Mouse (Mus musculus): ENCODE measurements at regions not wholly inside any gene's neighbourhood (a gene's known extent, or its start where the extent isn't known, plus 50 kb on each side); places are given as distances from the start of the nearest gene placed in this dataset.
"Not testable (repeated sequence)": the region's sequence is repeated elsewhere in the genome, so short reads cannot be mapped to it uniquely, and the experiment has no call there.

DNA sequence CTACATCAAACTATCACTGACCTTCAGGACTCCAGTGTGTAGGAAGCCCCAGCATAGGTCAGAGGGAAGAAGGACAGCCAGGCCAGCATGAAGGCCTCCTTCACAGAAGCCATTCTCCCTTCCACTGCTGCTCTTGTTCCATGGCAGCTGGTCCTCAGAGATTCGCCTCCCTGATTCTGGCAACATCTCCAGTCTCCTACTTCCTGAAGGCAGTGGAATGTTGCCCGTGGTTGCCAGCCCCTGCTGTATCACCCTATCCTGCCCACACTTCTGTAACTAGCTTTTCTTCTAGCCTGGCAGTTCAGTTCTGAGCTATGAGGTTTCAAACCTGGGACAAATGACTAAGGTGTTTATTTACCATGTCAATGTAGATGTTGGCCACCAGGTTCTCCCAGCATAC is 234.2 kb downstream of the Unc5cl start:
- H3K4me2 ChIP-seq (ENCODE audit: low read length), result no peak overlapping the region
- no peak overlapping the region for H3K9ac ChIP-seq (ENCODE audit: low read depth, low read length)
- H3K36me3 ChIP-seq (ENCODE audit: control insufficient read depth, insufficient read depth, low read length), result no peaks in the 10 kb centered on the region
- no peaks in the 10 kb centered on the region for H3K4me1 ChIP-seq (ENCODE audit: control insufficient read depth, insufficient read depth, low read depth, low read length)
- H3K27me3 ChIP-seq (replicated peaks; ENCODE audit: control insufficient read depth, insufficient read depth, low read length), result no peaks in the 10 kb centered on the region
- 86% methylated on average over 2 of the region's 2 CpGs for WGBS
- no peak overlapping the region for H3K27ac ChIP-seq (ENCODE audit: low read depth, low read length)
- H3K9me3 ChIP-seq (ENCODE audit: control insufficient read depth, low read length), result no peaks in the 10 kb centered on the region
- no peak overlapping the region for H3K4me3 ChIP-seq (ENCODE audit: low read length)
- ATAC-seq, result no peak

DNA sequence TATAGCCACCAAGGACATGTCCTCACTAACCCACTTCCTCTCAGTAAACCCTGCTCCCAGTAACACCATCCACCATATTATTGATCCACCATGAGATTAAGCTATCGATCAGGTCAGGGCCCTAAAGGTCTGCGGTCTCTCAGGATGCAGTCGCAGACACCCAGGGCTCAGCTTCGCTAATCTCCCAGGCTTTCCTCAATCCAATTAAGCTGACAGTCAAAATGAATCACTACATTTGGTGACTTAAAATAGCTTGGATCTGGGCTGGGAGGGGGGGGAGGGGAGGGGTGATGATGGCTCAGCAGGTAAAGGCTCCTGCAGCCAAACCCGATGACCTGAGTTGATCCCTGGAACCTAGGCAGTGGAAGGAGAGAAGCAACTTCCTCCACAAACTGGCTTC is 233.7 kb upstream of the Lrfn2 start:
- Histone ChIP-seq H3K4me1 (ENCODE audit: control insufficient read depth, insufficient read depth, low read depth, low read length) (no peaks in the 10 kb centered on the region), H3K4me2 (ENCODE audit: low read length) (no peak overlapping the region), H3K4me3 (ENCODE audit: low read length) (no peak overlapping the region), H3K27ac (ENCODE audit: low read depth, low read length) (no peak overlapping the region), H3K27me3 (replicated peaks; ENCODE audit: control insufficient read depth, insufficient read depth, low read length) (no peaks in the 10 kb centered on the region), H3K9ac (ENCODE audit: low read depth, low read length) (no peak overlapping the region), H3K36me3 (ENCODE audit: control insufficient read depth, insufficient read depth, low read length) (no peaks in the 10 kb centered on the region), H3K9me3 (ENCODE audit: control insufficient read depth, low read length) (peaks cover 14% of the 10 kb centered on the region)
- ATAC-seq, result no peak
- 85% methylated on average over 5 of the region's 5 CpGs for WGBS

DNA sequence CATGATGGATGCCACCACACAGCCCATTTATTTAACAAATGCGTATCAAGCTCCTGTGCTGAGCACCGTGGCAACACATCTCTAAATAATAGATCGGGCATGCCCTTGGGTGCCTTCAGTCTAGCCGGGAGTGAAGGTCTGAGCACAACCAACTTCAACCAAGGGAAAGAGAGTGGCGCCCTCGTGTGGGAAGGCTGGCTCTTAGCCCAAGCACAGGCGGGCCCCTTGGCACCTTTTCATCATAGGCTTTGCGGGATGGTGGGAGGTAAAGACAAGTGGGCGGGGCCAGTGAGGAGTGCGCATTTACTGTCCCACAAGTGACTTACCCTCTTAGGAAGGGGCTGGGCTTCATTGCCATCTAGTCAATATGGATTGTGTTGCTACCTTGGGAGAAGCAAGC is 231.6 kb upstream of the Lrfn2 start:
- WGBS, result 29% methylated on average over 10 of the region's 10 CpGs
- Histone ChIP-seq H3K27me3 (replicated peaks; ENCODE audit: control insufficient read depth, insufficient read depth, low read length) (no peaks in the 10 kb centered on the region), H3K4me3 (ENCODE audit: low read length) (no peak overlapping the region), H3K4me1 (ENCODE audit: control insufficient read depth, insufficient read depth, low read depth, low read length) (no peaks in the 10 kb centered on the region), H3K9ac (ENCODE audit: low read depth, low read length) (no peak overlapping the region), H3K36me3 (ENCODE audit: control insufficient read depth, insufficient read depth, low read length) (no peaks in the 10 kb centered on the region), H3K27ac (ENCODE audit: low read depth, low read length) (no peak overlapping the region), H3K9me3 (ENCODE audit: control insufficient read depth, low read length) (peaks cover 14% of the 10 kb centered on the region), H3K4me2 (ENCODE audit: low read length) (no peak overlapping the region)
- ATAC-seq, result no peak

DNA sequence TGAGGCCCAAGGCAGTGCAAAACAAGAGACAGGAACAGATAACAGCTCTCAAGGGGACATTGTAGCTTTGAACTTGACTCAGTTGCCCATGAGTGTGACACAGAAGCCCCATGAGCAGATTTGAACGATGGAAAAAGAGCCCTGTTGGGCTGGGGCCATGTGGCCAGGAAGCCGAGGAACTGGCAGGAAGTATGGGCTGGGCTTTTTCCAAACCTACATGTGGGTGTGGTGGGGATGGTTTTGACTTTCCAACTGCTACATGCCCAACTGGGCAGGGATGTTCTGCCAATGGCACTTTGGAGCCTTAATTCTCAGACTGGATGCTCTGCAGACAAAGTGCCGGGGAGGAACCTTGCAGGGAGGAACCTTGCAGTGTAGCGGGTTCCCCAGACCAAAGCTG is 211.7 kb upstream of the Lrfn2 start:
- Histone ChIP-seq H3K9me3 (ENCODE audit: control insufficient read depth, low read length) (no peaks in the 10 kb centered on the region), H3K4me3 (ENCODE audit: low read length) (no peak overlapping the region), H3K9ac (ENCODE audit: low read depth, low read length) (no peak overlapping the region), H3K4me2 (ENCODE audit: low read length) (no peak overlapping the region), H3K27ac (ENCODE audit: low read depth, low read length) (no peak overlapping the region), H3K36me3 (ENCODE audit: control insufficient read depth, insufficient read depth, low read length) (no peaks in the 10 kb centered on the region), H3K27me3 (replicated peaks; ENCODE audit: control insufficient read depth, insufficient read depth, low read length) (no peaks in the 10 kb centered on the region), H3K4me1 (ENCODE audit: control insufficient read depth, insufficient read depth, low read depth, low read length) (no peaks in the 10 kb centered on the region; the same call in 1 of the 2 replicates)
- no peak for ATAC-seq
- 86% methylated on average over 4 of the region's 4 CpGs for WGBS

DNA sequence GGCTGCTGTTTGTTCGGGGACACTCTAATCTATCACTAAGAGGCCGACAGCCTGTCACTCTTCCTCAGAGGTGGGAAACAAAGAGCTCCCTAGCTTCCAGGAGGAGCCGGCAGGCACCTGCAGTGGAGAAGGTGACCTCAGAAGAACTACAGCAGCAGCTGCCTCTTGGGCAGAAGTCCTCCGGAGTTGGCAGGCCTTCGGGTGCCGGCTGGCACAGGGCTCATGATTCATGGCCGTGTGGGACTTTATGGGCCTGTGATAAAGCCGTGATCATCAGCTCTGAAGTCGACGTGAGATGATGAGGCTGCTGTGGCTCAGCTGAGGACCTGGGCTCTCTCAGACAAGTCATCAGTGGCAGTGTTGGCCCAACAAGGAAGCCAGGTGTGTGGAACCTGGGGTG is 208.9 kb upstream of the Lrfn2 start:
- no peaks in the 10 kb centered on the region for H3K9me3 ChIP-seq (ENCODE audit: control insufficient read depth, low read length)
- 86% methylated on average over 10 of the region's 10 CpGs for WGBS
- no peak overlapping the region for H3K4me2 ChIP-seq (ENCODE audit: low read length)
- no peak overlapping the region for H3K9ac ChIP-seq (ENCODE audit: low read depth, low read length)
- H3K4me1 ChIP-seq (ENCODE audit: control insufficient read depth, insufficient read depth, low read depth, low read length), result no peaks in the 10 kb centered on the region; the same call in 1 of the 2 replicates
- H3K27ac ChIP-seq (ENCODE audit: low read depth, low read length), result no peak overlapping the region
- no peaks in the 10 kb centered on the region for H3K36me3 ChIP-seq (ENCODE audit: control insufficient read depth, insufficient read depth, low read length)
- no peak overlapping the region for H3K4me3 ChIP-seq (ENCODE audit: low read length)
- ATAC-seq, result no peak
- no peaks in the 10 kb centered on the region for H3K27me3 ChIP-seq (replicated peaks; ENCODE audit: control insufficient read depth, insufficient read depth, low read length)

DNA sequence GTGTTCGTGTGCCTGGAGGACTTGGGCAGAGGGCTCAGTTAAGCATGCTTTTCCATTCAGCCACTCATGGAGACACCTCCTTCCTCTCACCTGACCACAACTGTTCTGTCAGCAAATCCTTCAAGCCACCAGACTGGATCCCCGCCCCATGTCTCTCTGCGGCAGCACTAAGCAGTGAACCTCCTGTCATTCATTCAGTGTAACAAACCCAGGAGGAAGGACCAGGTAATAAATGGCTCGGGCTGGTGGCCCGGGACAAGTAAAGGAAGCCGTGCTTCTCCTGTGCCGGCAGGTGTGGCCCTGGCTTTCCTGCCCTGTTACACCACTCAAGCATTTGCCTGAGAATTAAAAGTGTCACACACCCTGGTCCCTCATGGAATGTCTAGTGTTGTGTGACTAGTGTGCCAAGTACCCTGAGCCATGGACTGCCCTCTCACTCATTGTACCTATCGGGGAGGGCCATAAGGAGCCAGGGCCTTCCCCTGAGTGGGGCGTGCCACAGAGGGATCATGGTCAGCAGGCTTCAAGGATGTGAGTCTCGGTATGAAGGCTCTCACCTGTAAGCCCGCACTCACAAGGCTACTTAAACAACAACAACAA is 207.6 kb upstream of the Lrfn2 start:
- 93% methylated on average over 11 of the region's 11 CpGs for WGBS
- Histone ChIP-seq H3K9ac (ENCODE audit: low read depth, low read length) (no peak overlapping the region), H3K4me1 (ENCODE audit: control insufficient read depth, insufficient read depth, low read depth, low read length) (no peaks in the 10 kb centered on the region; the same call in 1 of the 2 replicates), H3K9me3 (ENCODE audit: control insufficient read depth, low read length) (no peaks in the 10 kb centered on the region), H3K27ac (ENCODE audit: low read depth, low read length) (no peak overlapping the region), H3K36me3 (ENCODE audit: control insufficient read depth, insufficient read depth, low read length) (no peaks in the 10 kb centered on the region), H3K27me3 (replicated peaks; ENCODE audit: control insufficient read depth, insufficient read depth, low read length) (no peaks in the 10 kb centered on the region), H3K4me3 (ENCODE audit: low read length) (no peak overlapping the region), H3K4me2 (ENCODE audit: low read length) (no peak overlapping the region)
- no peak for ATAC-seq

DNA sequence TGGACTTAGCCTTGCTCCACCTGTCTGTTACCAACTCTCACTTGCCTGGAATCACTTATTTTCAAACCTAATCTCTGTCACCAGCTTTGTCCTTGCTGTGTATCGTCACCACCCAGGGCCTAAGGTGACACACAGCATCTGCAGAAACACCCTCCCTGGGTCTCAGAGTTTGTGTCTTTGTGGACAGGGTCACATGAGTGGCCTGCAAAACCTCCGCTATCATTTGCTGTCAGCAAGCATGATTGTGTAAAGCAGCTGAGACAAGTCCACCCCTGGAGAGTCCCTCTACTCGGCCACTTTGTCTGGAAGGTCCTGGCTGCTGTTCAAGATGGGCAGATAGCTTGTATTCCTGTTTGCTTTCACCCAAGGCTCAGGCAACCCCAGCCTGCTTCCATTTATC is 205.7 kb upstream of the Lrfn2 start:
- no peak overlapping the region for H3K4me2 ChIP-seq (ENCODE audit: low read length)
- H3K9ac ChIP-seq (ENCODE audit: low read depth, low read length), result no peak overlapping the region
- no peaks in the 10 kb centered on the region for H3K36me3 ChIP-seq (ENCODE audit: control insufficient read depth, insufficient read depth, low read length)
- no peak overlapping the region for H3K4me3 ChIP-seq (ENCODE audit: low read length)
- no peak for ATAC-seq
- H3K27ac ChIP-seq (ENCODE audit: low read depth, low read length), result no peak overlapping the region
- no peaks in the 10 kb centered on the region for H3K9me3 ChIP-seq (ENCODE audit: control insufficient read depth, low read length)
- no peaks in the 10 kb centered on the region; the same call in 1 of the 2 replicates for H3K4me1 ChIP-seq (ENCODE audit: control insufficient read depth, insufficient read depth, low read depth, low read length)
- H3K27me3 ChIP-seq (replicated peaks; ENCODE audit: control insufficient read depth, insufficient read depth, low read length), result no peaks in the 10 kb centered on the region
- WGBS, result 69% methylated on average over 3 of the region's 3 CpGs

DNA sequence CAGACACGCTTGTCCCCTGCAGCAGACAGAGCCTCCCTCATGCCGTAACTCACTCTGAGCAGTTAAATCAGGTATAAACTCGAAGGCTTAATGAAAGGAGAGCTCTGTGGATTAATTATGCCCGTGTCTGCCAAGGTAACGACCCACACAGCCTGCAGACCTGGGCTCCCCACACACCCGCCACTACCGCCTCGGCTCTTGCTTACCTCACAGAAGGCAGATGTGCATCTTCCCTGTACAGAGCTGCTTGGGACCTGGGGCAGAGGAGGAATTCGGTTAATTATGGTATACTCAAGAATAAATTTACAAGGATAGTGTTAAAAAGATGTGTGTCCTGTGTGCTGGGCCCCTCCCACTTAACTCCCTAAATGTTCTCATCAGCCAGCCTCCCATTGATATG is 198.4 kb upstream of the Lrfn2 start:
- Histone ChIP-seq H3K4me2 (ENCODE audit: low read length) (no peak overlapping the region), H3K4me1 (ENCODE audit: control insufficient read depth, insufficient read depth, low read depth, low read length) (no peaks in the 10 kb centered on the region), H3K9ac (ENCODE audit: low read depth, low read length) (no peak overlapping the region; the same call in 1 of the 2 replicates), H3K9me3 (ENCODE audit: control insufficient read depth, low read length) (no peaks in the 10 kb centered on the region), H3K36me3 (ENCODE audit: control insufficient read depth, insufficient read depth, low read length) (no peaks in the 10 kb centered on the region), H3K4me3 (ENCODE audit: low read length) (no peak overlapping the region), H3K27ac (ENCODE audit: low read depth, low read length) (no peak overlapping the region), H3K27me3 (replicated peaks; ENCODE audit: control insufficient read depth, insufficient read depth, low read length) (no peaks in the 10 kb centered on the region)
- no peak for ATAC-seq
- WGBS, result 66% methylated on average over 9 of the region's 9 CpGs

DNA sequence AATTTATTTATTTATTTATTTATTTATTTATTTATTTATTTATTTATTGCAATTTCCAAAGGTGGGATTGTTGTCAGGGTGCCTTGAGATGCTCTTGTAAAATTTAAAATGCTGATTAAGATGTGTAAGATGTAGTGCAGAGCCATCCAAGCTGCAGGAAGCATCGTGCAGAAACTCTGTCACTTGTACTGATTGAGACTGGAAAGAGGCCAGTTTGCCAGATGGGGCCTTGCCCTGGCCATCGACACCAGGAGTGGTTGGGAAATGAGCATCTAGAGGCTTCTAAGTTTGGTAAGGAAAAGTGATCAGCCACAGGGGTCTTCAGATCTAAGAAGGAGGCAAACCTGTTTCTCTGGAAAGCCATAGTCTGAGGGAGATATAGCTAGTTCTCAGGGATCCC is 195.0 kb upstream of the Lrfn2 start:
- not testable (repeated sequence) for H3K4me2 ChIP-seq (ENCODE audit: low read length); H3K27me3 ChIP-seq (replicated peaks; ENCODE audit: control insufficient read depth, insufficient read depth, low read length); H3K9ac ChIP-seq (ENCODE audit: low read depth, low read length); H3K27ac ChIP-seq (ENCODE audit: low read depth, low read length); H3K36me3 ChIP-seq (ENCODE audit: control insufficient read depth, insufficient read depth, low read length); H3K4me1 ChIP-seq (ENCODE audit: control insufficient read depth, insufficient read depth, low read depth, low read length); H3K4me3 ChIP-seq (ENCODE audit: low read length); ATAC-seq; H3K9me3 ChIP-seq (ENCODE audit: control insufficient read depth, low read length)
- WGBS, result 66% methylated on average over 2 of the region's 2 CpGs

DNA sequence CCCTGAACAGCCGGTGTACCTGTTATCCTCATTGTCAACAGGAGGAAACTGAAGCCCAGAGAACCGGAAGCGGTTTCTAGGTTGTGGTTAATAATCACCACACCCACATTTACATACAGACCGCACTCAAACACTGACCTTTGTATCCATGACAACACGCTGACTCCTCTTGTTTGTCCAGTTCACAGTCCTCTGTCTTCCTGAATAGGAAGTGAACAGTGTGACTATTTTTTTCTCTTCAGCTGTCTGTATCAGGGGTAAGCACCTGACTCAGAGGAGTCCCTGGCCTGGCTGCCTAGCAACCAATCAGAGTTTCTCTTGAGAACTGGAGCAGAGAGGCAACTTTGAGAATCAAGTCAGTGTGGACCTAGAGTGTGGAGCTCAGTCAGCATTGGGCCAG is 193.5 kb upstream of the Lrfn2 start:
- Histone ChIP-seq H3K4me2 (ENCODE audit: low read length) (no peak overlapping the region), H3K9ac (ENCODE audit: low read depth, low read length) (no peak overlapping the region), H3K36me3 (ENCODE audit: control insufficient read depth, insufficient read depth, low read length) (no peaks in the 10 kb centered on the region), H3K4me3 (ENCODE audit: low read length) (no peak overlapping the region), H3K27ac (ENCODE audit: low read depth, low read length) (no peak overlapping the region), H3K9me3 (ENCODE audit: control insufficient read depth, low read length) (no peaks in the 10 kb centered on the region), H3K4me1 (ENCODE audit: control insufficient read depth, insufficient read depth, low read depth, low read length) (no peaks in the 10 kb centered on the region), H3K27me3 (replicated peaks; ENCODE audit: control insufficient read depth, insufficient read depth, low read length) (no peaks in the 10 kb centered on the region)
- 56% methylated on average over 5 of the region's 5 CpGs for WGBS
- ATAC-seq, result 0 out of 2 replicates have a peak, but pooled peaks have one; percentile 45
